In genomic region chr2:58029404-58029803, GRCm38 (mm10) we compare ENCODE assay signal across 11 mouse cellular contexts. TPM values are rescaled to one million over a fixed set of nuclear protein-coding genes. Genes with fewer than 3 reads are reported as not detected.
DNase-seq lines count a peak whose midpoint lies in the region; ATAC-seq and TF ChIP-seq lines count a peak whose summit lies in the region.
"Had no signal": no experiment of that assay in that cellular context is flagged by ENCODE, and none has a peak within 500 bp of the region (broad histone marks: within the 10 kb centered on the region; RNA-seq: fewer than 3 reads in every experiment).

No protein-coding gene starts in this region.

- 20% methylated on average over 7 of the region's 7 CpGs for WGBS in lung, postnatal 0 days

- ATAC-seq in lung, postnatal 0 days: no peak
- peak; percentile 79 for ATAC-seq in granulocyte monocyte progenitor cell, adult 5-6 weeks (replicated peaks; ENCODE audit: poor library complexity, severe bottlenecking)

- no peak overlapping the region for H3K27ac ChIP-seq in lung, postnatal 0 days (ENCODE audit: low read length)
- H3K27ac ChIP-seq: neural tube, embryonic 12.5 days had no signal

- H3K9ac ChIP-seq in lung, postnatal 0 days (replicated peaks; ENCODE audit: low read depth): no peak overlapping the region
- H3K9ac ChIP-seq: neural tube, embryonic 12.5 days had no signal

- H3K4me1 ChIP-seq in lung, postnatal 0 days (ENCODE audit: insufficient read depth, low read depth, low read length): no peaks in the 10 kb centered on the region
- H3K4me1 ChIP-seq: neural tube, embryonic 12.5 days had no signal

- TF ChIP-seq CTCF in lung, postnatal 0 days (IDR thresholded peaks at IDR 0.05): peak; percentile 67

- H3K27me3 ChIP-seq in lung, postnatal 0 days (replicated peaks; ENCODE audit: insufficient read depth, low read length): no peaks in the 10 kb centered on the region
- H3K27me3 ChIP-seq: neural tube, embryonic 12.5 days had no signal

- H3K9me3 ChIP-seq in lung, postnatal 0 days (ENCODE audit: low read length): no peaks in the 10 kb centered on the region
- H3K9me3 ChIP-seq: neural tube, embryonic 12.5 days had no signal

- TF ChIP-seq EP300 in lung, postnatal 0 days (IDR thresholded peaks at IDR 0.05): no peak

- H3K4me2 ChIP-seq in lung, postnatal 0 days (replicated peaks; ENCODE audit: low read depth, low read length): no peak overlapping the region
- H3K4me2 ChIP-seq: neural tube, embryonic 12.5 days had no signal

- no peak overlapping the region for H3K4me3 ChIP-seq in lung, postnatal 0 days (ENCODE audit: low read depth, low read length)
- H3K4me3 ChIP-seq: neural tube, embryonic 12.5 days had no signal

- no peaks in the 10 kb centered on the region for H3K36me3 ChIP-seq in lung, postnatal 0 days (ENCODE audit: insufficient read depth, low read length)
- H3K36me3 ChIP-seq: G1E; neural tube, embryonic 12.5 days had no signal

- peak; percentile 8 for DNase-seq in cerebellum, adult 11 months
- no peak for DNase-seq in cerebellum, adult 11-12 months
- DNase-seq in lung, postnatal 0 days (ENCODE audit: low spot score): peak; percentile 72
- DNase-seq in lung, postnatal 4 days: no peak
- DNase-seq in c-Kit-positive CD71-positive TER-119-negative erythroid progenitor cells, embryonic 14.5 days (ENCODE audit: low read depth): peak; percentile 6
- peak; percentile 2 for DNase-seq in yolk sac, embryonic 10.5 days (ENCODE audit: low spot score)
- no peak for DNase-seq in kidney, adult 11 months

RNA-seq across cellular contexts. Expression of gene Ermn, which starts 23.3 kb away (rescaled TPM):
- 0.04 TPM in 1 of 2 replicates, not detected in the other for polyA plus RNA-seq in lung, postnatal 0 days (2015; fragmentation: Nextera tagmentation; extraction: Ambion mirVana)
- total RNA-seq in granulocyte monocyte progenitor cell, adult 5-6 weeks (2014; fragmentation: Nextera tagmentation): not detected in 2 replicates
- total RNA-seq in granulocyte monocyte progenitor cell, adult 5-6 weeks (2017): not detected in 2 replicates
- total RNA-seq: heart, postnatal 14 days had no signal
- polyA plus RNA-seq: G1E had no signal

RNA-seq across cellular contexts. Expression of gene Galnt5, which starts 31.7 kb away (rescaled TPM):
- polyA plus RNA-seq in lung, postnatal 0 days (2015; fragmentation: Nextera tagmentation; extraction: Ambion mirVana): 0.33 and 0.68 TPM in 2 replicates
- total RNA-seq in granulocyte monocyte progenitor cell, adult 5-6 weeks (2014; fragmentation: Nextera tagmentation): 0.24 and 0.38 TPM in 2 replicates
- 0.72 and 1.9 TPM in 2 replicates for total RNA-seq in granulocyte monocyte progenitor cell, adult 5-6 weeks (2017)
- total RNA-seq: G1E had no signal
- polyA plus RNA-seq: G1E had no signal

Comparison
In these comparisons a context has a peak if more than half of its experiments do, and no peak if none do; other contexts are left out.
1. DNase-seq: peak in cerebellum, adult 11 months (single experiment), lung, postnatal 0 days (single experiment), c-Kit-positive CD71-positive TER-119-negative erythroid progenitor cells, embryonic 14.5 days (single experiment) and yolk sac, embryonic 10.5 days (single experiment); none in cerebellum, adult 11-12 months (single experiment), lung, postnatal 4 days (0 of 2) and kidney, adult 11 months (single experiment).